Mouse (Mus musculus) limb, embryonic 11.5 days (tissue): ENCODE measurements around the gene Impdh2. TPM values are rescaled to one million over a fixed set of nuclear protein-coding genes. Genes with fewer than 3 reads are reported as not detected.

Experiments used
- ATAC-seq: fragments of 200-750 bp; cut with Nextera tagmentation; 2 replicates; pipeline ENCODE4 v1.8.0; 2017; ENCODE audit warnings: low read depth; ENCODE audit not compliant: insufficient number of reproducible peaks, low FRiP score, low TSS enrichment
- DNase-seq: peaks from one replicate; pipeline ENCODE4 v3.0.0-alpha.2; 2015; ENCODE audit warnings: low spot score
- H3K27ac ChIP-seq: fragments of 300-500 bp; sonication (generic); replicated peaks from 2 replicates; pipeline ENCODE4 v1.5.1; 2014; ENCODE audit warnings: low read depth, mild to moderate bottlenecking, low read length
- H3K27me3 ChIP-seq: fragments of 300-500 bp; sonication (generic); 2 replicates; pipeline ENCODE4 v1.6.1; 2014; ENCODE audit warnings: mild to moderate bottlenecking, low read length, mixed read lengths; ENCODE audit not compliant: control insufficient read depth, insufficient read depth
- H3K36me3 ChIP-seq: fragments of 300-500 bp; sonication (generic); 2 replicates; pipeline ENCODE4 v1.6.1; 2014; ENCODE audit warnings: mild to moderate bottlenecking, low read length, moderate library complexity, mixed read lengths; ENCODE audit not compliant: control insufficient read depth, insufficient read depth
- H3K4me1 ChIP-seq: fragments of 300-500 bp; sonication (generic); 2 replicates; pipeline ENCODE4 v1.6.1; 2014; ENCODE audit warnings: low read length, mixed read lengths; ENCODE audit not compliant: control insufficient read depth, insufficient read depth
- H3K4me2 ChIP-seq: fragments of 300-500 bp; sonication (generic); 2 replicates; pipeline ENCODE4 v1.6.1; 2014; ENCODE audit warnings: low read depth, mild to moderate bottlenecking, moderate library complexity; ENCODE audit not compliant: severe bottlenecking
- H3K4me3 ChIP-seq: fragments of 300-500 bp; sonication (generic); 2 replicates; pipeline ENCODE4 v1.5.1; 2014; ENCODE audit warnings: low read depth, low read length
- H3K9ac ChIP-seq: fragments of 300-500 bp; sonication (generic); 2 replicates; pipeline ENCODE4 v1.6.1; 2014; ENCODE audit warnings: mild to moderate bottlenecking, low read length
- H3K9me3 ChIP-seq: fragments of 300-500 bp; sonication (generic); 2 replicates; pipeline ENCODE4 v1.6.1; 2016; ENCODE audit warnings: low read length; ENCODE audit not compliant: control insufficient read depth
- WGBS: fragments of 180-500 bp; shearing (Covaris S2); extraction: QIAGEN DNeasy Blood & Tissue Kit; methylation state at CpG from one replicate; pipeline ENCODE4 v1.1.7; 2014; 5-methylcytosine and 5-hydroxymethylcytosine counted together
- polyA plus RNA-seq: library from polyadenylated mRNA; unstranded; fragments of >200 nt; fragmentation: Nextera tagmentation; extraction: Ambion mirVana; gene quantifications from 2 replicates; pipeline ENCODE4 v1.2.1, GENCODE M21; 2014

Impdh2 gene
- polyA plus RNA-seq, 1 experiment from 2014 or later, result 247 TPM

DNA sequence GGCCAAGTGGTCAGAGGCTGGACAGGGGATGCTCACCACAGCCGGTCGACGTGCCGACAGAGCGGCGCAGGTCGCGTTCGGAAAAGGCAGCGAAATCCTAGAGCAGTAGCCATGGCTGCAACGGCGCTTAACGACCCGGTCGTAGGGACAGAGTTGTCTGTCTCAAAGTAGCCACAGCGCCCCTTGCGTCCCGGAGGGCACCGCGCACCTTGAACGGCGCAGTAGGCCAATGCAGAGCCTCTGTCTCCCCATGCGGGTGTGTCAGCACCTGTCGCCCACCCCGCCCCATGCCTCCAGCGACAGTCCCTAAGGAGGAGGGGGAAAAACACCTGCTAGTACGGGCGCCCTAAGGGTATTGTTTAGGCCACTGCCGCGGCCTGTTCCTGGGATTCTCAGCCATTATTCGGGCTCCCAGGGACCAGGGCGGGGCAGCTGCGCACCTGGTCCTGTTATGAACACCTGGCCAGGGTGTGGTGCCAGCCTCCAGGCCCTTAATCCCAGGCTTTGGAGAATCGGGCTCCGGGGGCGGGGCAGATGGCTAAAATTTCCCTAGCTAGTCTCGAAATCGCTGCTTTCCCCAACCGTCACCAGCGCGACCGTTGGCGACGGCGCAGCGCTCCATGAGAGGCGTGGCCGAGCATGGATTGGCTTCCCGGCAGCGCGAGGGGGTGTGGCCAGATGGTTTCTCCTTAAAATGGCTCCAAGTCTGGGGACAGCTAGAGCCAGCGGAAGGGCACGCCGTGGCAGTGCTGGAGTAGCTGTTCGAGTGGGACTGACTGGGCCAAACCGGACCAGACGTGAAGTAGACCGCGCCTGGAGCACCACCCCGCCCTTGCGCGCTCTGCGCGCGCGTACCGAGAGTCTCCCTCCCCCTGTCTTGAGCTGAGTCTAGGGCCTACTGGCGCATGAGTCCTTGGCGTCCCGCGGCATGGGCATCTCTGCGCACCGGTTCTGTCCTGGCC, 7.0 kb downstream of the Impdh2 start, which contains the start of gene Ndufaf3:
Gene Ndufaf3 (minus strand): TSS at position 620 of the 962 bp plus-strand sequence.
- peak; percentile 97 for DNase-seq
- ATAC-seq, result peak; percentile 80
- Histone ChIP-seq H3K4me1 (peaks cover 17% of the 10 kb centered on the region), H3K9me3 (no peaks in the 10 kb centered on the region), H3K27ac (peak within 1 kb of the TSS; percentile 66), H3K27me3 (no peaks in the 10 kb centered on the region), H3K9ac (peak within 1 kb of the TSS; percentile 76), H3K4me2 (peak within 1 kb of the TSS; percentile 89), H3K4me3 (peak within 1 kb of the TSS; percentile 76), H3K36me3 (peaks cover 12% of the 10 kb centered on the region)
- under 1% methylated on average over 73 of the region's 73 CpGs for WGBS

GRCm38 (mm10) chr9:108567931-108568419, 7.9 kb downstream of the Impdh2 start:
- DNase-seq (no peak), ATAC-seq (no peak)
- H3K4me3 ChIP-seq, result peak overlapping the region; percentile 76
- H3K4me2 ChIP-seq, result peak overlapping the region; percentile 89
- H3K27me3 ChIP-seq, result no peaks in the 10 kb centered on the region
- H3K9ac ChIP-seq, result peak overlapping the region; percentile 70
- 13% methylated on average over 18 of the region's 18 CpGs for WGBS
- peak overlapping the region; percentile 66; the same call in 1 of the 2 replicates for H3K27ac ChIP-seq
- peaks cover 17% of the 10 kb centered on the region for H3K4me1 ChIP-seq
- H3K36me3 ChIP-seq, result peaks cover 20% of the 10 kb centered on the region
- H3K9me3 ChIP-seq, result no peaks in the 10 kb centered on the region

DNA sequence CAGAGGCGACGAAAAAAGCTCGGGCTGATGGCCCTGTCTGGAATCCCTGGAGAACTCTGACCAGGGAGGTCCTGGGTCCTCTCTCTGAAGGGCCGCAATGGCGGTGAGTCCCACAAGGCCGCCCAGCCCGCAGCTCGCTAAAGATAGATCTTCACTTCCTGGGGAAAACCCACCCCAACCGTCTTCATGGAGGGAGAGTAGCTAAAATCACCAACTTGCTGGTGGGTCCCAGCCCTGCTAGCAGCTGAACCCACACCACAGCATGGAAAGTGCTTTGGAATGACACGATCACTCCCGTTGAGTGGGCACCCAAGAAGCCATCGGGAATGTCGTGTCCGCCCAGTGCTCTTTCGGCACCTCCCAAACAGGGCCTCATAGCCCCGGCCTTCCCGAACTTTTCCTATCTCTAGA, 8.4 kb downstream of the Impdh2 start:
- Histone ChIP-seq H3K36me3 (peaks cover 25% of the 10 kb centered on the region), H3K4me1 (peaks cover 17% of the 10 kb centered on the region), H3K4me2 (peak overlapping the region; percentile 89), H3K4me3 (peak overlapping the region; percentile 76; the same call in 1 of the 2 replicates), H3K27me3 (no peaks in the 10 kb centered on the region), H3K27ac (no peak overlapping the region), H3K9ac (no peak overlapping the region), H3K9me3 (no peaks in the 10 kb centered on the region)
- 83% methylated on average over 17 of the region's 17 CpGs for WGBS
- no peak for ATAC-seq
- peak; percentile 22 for DNase-seq

GRCm38 (mm10) chr9:108569381-108570206, 9.5 kb downstream of the Impdh2 start, which contains the start of gene Dalrd3:
Dalrd3 (plus strand) TSS chr9:108569886.
- Histone ChIP-seq H3K4me2 (peak within 1 kb of the TSS; percentile 97), H3K27me3 (no peaks in the 10 kb centered on the region), H3K9ac (peak within 1 kb of the TSS; percentile 60), H3K4me3 (peak within 1 kb of the TSS; percentile 62), H3K9me3 (no peaks in the 10 kb centered on the region), H3K4me1 (peaks cover 21% of the 10 kb centered on the region), H3K36me3 (peaks cover 20% of the 10 kb centered on the region), H3K27ac (peak within 1 kb of the TSS; percentile 61; the same call in 1 of the 2 replicates)
- peak; percentile 95 for DNase-seq
- WGBS, result 8% methylated on average over 42 of the region's 42 CpGs
- peak; percentile 52 for ATAC-seq

GRCm38 (mm10) chr9:108570207-108570896, 10.3 kb downstream of the Impdh2 start:
- H3K4me1 ChIP-seq, result peaks cover 21% of the 10 kb centered on the region

GRCm38 (mm10) chr9:108571401-108571973, 11.4 kb downstream of the Impdh2 start:
- Histone ChIP-seq H3K27me3 (no peaks in the 10 kb centered on the region), H3K4me1 (peaks cover 18% of the 10 kb centered on the region), H3K36me3 (peaks cover 24% of the 10 kb centered on the region), H3K27ac (no peak overlapping the region), H3K4me3 (no peak overlapping the region), H3K4me2 (no peak overlapping the region; the same call in 1 of the 2 replicates), H3K9ac (0 out of 2 replicates have a peak overlapping the region, but pooled peaks have one; percentile 3), H3K9me3 (no peaks in the 10 kb centered on the region)
- DNase-seq, result no peak
- no peak for ATAC-seq
- 96% methylated on average over 16 of the region's 16 CpGs for WGBS

More at GRCm38 (mm10) chr9:108570207-108570896, 10.3 kb downstream of the Impdh2 start:
- Histone ChIP-seq H3K4me2 (peak overlapping the region; percentile 97), H3K36me3 (peaks cover 20% of the 10 kb centered on the region), H3K27me3 (no peaks in the 10 kb centered on the region), H3K9me3 (no peaks in the 10 kb centered on the region), H3K27ac (peak overlapping the region; percentile 61; the same call in 1 of the 2 replicates), H3K9ac (peak overlapping the region; percentile 60), H3K4me3 (peak overlapping the region; percentile 62)
- DNase-seq (peak; percentile 88), ATAC-seq (peak; percentile 14; the same call in 1 of the 2 replicates)
- WGBS, result 2% methylated on average over 40 of the region's 40 CpGs

DNA sequence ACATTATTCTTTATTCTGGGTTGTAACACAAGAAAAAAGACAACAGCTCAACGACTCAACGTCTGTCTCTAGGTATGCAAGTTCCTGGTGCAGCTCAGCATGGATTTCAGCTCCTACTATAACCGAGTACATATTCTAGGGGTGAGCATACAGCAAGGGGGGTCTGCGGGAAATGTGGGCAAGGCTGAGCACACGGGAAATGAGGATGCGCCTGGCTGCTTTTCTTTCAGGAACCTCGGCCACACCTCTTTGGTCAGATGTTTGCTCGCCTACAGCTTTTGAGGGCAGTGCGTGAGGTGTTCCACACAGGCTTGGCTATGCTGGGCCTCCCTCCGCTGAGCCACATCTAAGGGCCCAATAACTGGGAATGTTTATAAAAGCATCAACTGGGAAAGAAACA, 12.2 kb downstream of the Impdh2 start:
- no peak for ATAC-seq
- WGBS, result 86% methylated on average over 10 of the region's 10 CpGs
- Histone ChIP-seq H3K9me3 (no peaks in the 10 kb centered on the region), H3K27me3 (no peaks in the 10 kb centered on the region), H3K4me3 (no peak overlapping the region), H3K36me3 (peaks cover 24% of the 10 kb centered on the region), H3K4me2 (no peak overlapping the region), H3K4me1 (peaks cover 25% of the 10 kb centered on the region), H3K9ac (no peak overlapping the region), H3K27ac (no peak overlapping the region)
- no peak for DNase-seq
